Mouse (Mus musculus): ENCODE measurements around the gene Rnf212b. TPM values are rescaled to one million over a fixed set of nuclear protein-coding genes. Genes with fewer than 3 reads are reported as not detected.
A peak's percentile ranks its signal among the peaks of the same experiment; 100 is the strongest.

Gene Rnf212b
- polyA plus RNA-seq, 1 experiment from 2014 or later = not detected

GRCm38 (mm10) chr14:54781610-54782365 lies 32.2 kb upstream of the Rnf212b start, which contains the start of gene Slc7a8:
TSS of gene Slc7a8 (minus strand) at chr14:54781946.
- Histone ChIP-seq H3K4me1 (replicated peaks) (peaks cover 5% of the 10 kb centered on the region), H3K4me2 (peak within 1 kb of the TSS; percentile 87), H3K27ac (ENCODE audit: poor library complexity, severe bottlenecking) (no peak within 1 kb of the TSS), H3K9ac (peak within 1 kb of the TSS; percentile 58), H3K36me3 (no peaks in the 10 kb centered on the region), H3K4me3 (peak within 1 kb of the TSS; percentile 57), H3K9me3 (replicated peaks) (no peaks in the 10 kb centered on the region), H3K27me3 (replicated peaks) (peaks cover 6% of the 10 kb centered on the region)
- 0 out of 2 replicates have a peak, but pooled peaks have one; percentile 22 for ATAC-seq (ENCODE audit: insufficient number of reproducible peaks, low FRiP score)
- 3% methylated on average over 37 of the region's 37 CpGs for WGBS

- 0 out of 2 replicates have a peak, but pooled peaks cover 3% of the 10 kb centered on the region for H3K9me3 ChIP-seq (replicated peaks)
- no peak for ATAC-seq (ENCODE audit: insufficient number of reproducible peaks, low FRiP score)
- no peak overlapping the region for H3K4me3 ChIP-seq
- no peaks in the 10 kb centered on the region for H3K36me3 ChIP-seq
- no peak overlapping the region for H3K27ac ChIP-seq (ENCODE audit: poor library complexity, severe bottlenecking)
- no peak overlapping the region for H3K9ac ChIP-seq
- peaks cover 6% of the 10 kb centered on the region for H3K27me3 ChIP-seq (replicated peaks)
- H3K4me1 ChIP-seq (replicated peaks) = peaks cover 7% of the 10 kb centered on the region
- H3K4me2 ChIP-seq = no peak overlapping the region
- 83% methylated on average over 6 of the region's 6 CpGs for WGBS
These were observed 31.0 kb upstream of the Rnf212b start for GRCm38 (mm10) chr14:54782971-54783370.

- H3K4me1 ChIP-seq (replicated peaks) = peaks cover 7% of the 10 kb centered on the region
- H3K4me2 ChIP-seq = no peak overlapping the region
- WGBS = 54% methylated on average over 4 of the region's 4 CpGs
- H3K36me3 ChIP-seq = no peaks in the 10 kb centered on the region
- no peak overlapping the region for H3K9ac ChIP-seq
- H3K27ac ChIP-seq (ENCODE audit: poor library complexity, severe bottlenecking) = peak overlapping the region; percentile 86
- 0 out of 2 replicates have a peak, but pooled peaks cover 3% of the 10 kb centered on the region for H3K9me3 ChIP-seq (replicated peaks)
- H3K4me3 ChIP-seq = no peak overlapping the region
- no peak for ATAC-seq (ENCODE audit: insufficient number of reproducible peaks, low FRiP score)
- H3K27me3 ChIP-seq (replicated peaks) = no peaks in the 10 kb centered on the region
These were observed 28.0 kb upstream of the Rnf212b start for GRCm38 (mm10) chr14:54785898-54786297.

GRCm38 (mm10) chr14:54786489-54786888 lies 27.5 kb upstream of the Rnf212b start:
- Histone ChIP-seq H3K27me3 (replicated peaks) (no peaks in the 10 kb centered on the region), H3K27ac (ENCODE audit: poor library complexity, severe bottlenecking) (peak overlapping the region; percentile 86), H3K4me1 (replicated peaks) (peaks cover 7% of the 10 kb centered on the region), H3K4me2 (no peak overlapping the region), H3K9me3 (replicated peaks) (0 out of 2 replicates have a peak, but pooled peaks cover 3% of the 10 kb centered on the region), H3K36me3 (no peaks in the 10 kb centered on the region), H3K9ac (no peak overlapping the region), H3K4me3 (no peak overlapping the region)
- WGBS = 35% methylated on average over 10 of the region's 10 CpGs
- 0 out of 2 replicates have a peak, but pooled peaks have one; percentile 61 for ATAC-seq (ENCODE audit: insufficient number of reproducible peaks, low FRiP score)

GRCm38 (mm10) chr14:54787226-54787625 lies 26.7 kb upstream of the Rnf212b start:
- Histone ChIP-seq H3K36me3 (no peaks in the 10 kb centered on the region), H3K27ac (ENCODE audit: poor library complexity, severe bottlenecking) (no peak overlapping the region), H3K27me3 (replicated peaks) (no peaks in the 10 kb centered on the region), H3K4me2 (no peak overlapping the region), H3K4me3 (no peak overlapping the region), H3K9ac (no peak overlapping the region), H3K4me1 (replicated peaks) (peaks cover 7% of the 10 kb centered on the region), H3K9me3 (replicated peaks) (0 out of 2 replicates have a peak, but pooled peaks cover 3% of the 10 kb centered on the region)
- no peak for ATAC-seq (ENCODE audit: insufficient number of reproducible peaks, low FRiP score)
- 57% methylated on average over 4 of the region's 4 CpGs for WGBS

GRCm38 (mm10) chr14:54788231-54788630 lies 25.7 kb upstream of the Rnf212b start:
- H3K36me3 ChIP-seq = no peaks in the 10 kb centered on the region
- no peak overlapping the region for H3K9ac ChIP-seq
- H3K4me1 ChIP-seq (replicated peaks) = peaks cover 7% of the 10 kb centered on the region
- no peak overlapping the region for H3K4me2 ChIP-seq
- ATAC-seq (ENCODE audit: insufficient number of reproducible peaks, low FRiP score) = no peak
- H3K27me3 ChIP-seq (replicated peaks) = no peaks in the 10 kb centered on the region
- H3K4me3 ChIP-seq = no peak overlapping the region
- 85% methylated on average over 5 of the region's 5 CpGs for WGBS
- H3K27ac ChIP-seq (ENCODE audit: poor library complexity, severe bottlenecking) = no peak overlapping the region
- H3K9me3 ChIP-seq (replicated peaks) = 0 out of 2 replicates have a peak, but pooled peaks cover 3% of the 10 kb centered on the region

- no peak overlapping the region for H3K4me2 ChIP-seq
- H3K9me3 ChIP-seq (replicated peaks) = 0 out of 2 replicates have a peak, but pooled peaks cover 3% of the 10 kb centered on the region
- no peak overlapping the region for H3K27ac ChIP-seq (ENCODE audit: poor library complexity, severe bottlenecking)
- peaks cover 6% of the 10 kb centered on the region; the same call in 1 of the 2 replicates for H3K4me1 ChIP-seq (replicated peaks)
- no peaks in the 10 kb centered on the region for H3K36me3 ChIP-seq
- no peak overlapping the region for H3K9ac ChIP-seq
- ATAC-seq (ENCODE audit: insufficient number of reproducible peaks, low FRiP score) = no peak
- no peak overlapping the region for H3K4me3 ChIP-seq
- WGBS = 79% methylated on average over 6 of the region's 6 CpGs
- H3K27me3 ChIP-seq (replicated peaks) = no peaks in the 10 kb centered on the region
These were observed 21.8 kb upstream of the Rnf212b start for GRCm38 (mm10) chr14:54792166-54792565.

GRCm38 (mm10) chr14:54793351-54793750 lies 20.6 kb upstream of the Rnf212b start:
- H3K9me3 ChIP-seq (replicated peaks) = no peaks in the 10 kb centered on the region
- no peak overlapping the region for H3K9ac ChIP-seq
- no peak overlapping the region for H3K4me3 ChIP-seq
- H3K4me1 ChIP-seq (replicated peaks) = peaks cover 6% of the 10 kb centered on the region; the same call in 1 of the 2 replicates
- H3K27me3 ChIP-seq (replicated peaks) = no peaks in the 10 kb centered on the region
- 42% methylated on average over 1 of the region's 1 CpGs for WGBS
- no peak overlapping the region for H3K4me2 ChIP-seq
- ATAC-seq (ENCODE audit: insufficient number of reproducible peaks, low FRiP score) = no peak
- no peak overlapping the region for H3K27ac ChIP-seq (ENCODE audit: poor library complexity, severe bottlenecking)
- H3K36me3 ChIP-seq = no peaks in the 10 kb centered on the region

- Histone ChIP-seq H3K27me3 (replicated peaks) (no peaks in the 10 kb centered on the region), H3K4me1 (replicated peaks) (peaks cover 6% of the 10 kb centered on the region; the same call in 1 of the 2 replicates), H3K27ac (ENCODE audit: poor library complexity, severe bottlenecking) (no peak overlapping the region), H3K4me3 (no peak overlapping the region), H3K9me3 (replicated peaks) (no peaks in the 10 kb centered on the region), H3K36me3 (no peaks in the 10 kb centered on the region), H3K4me2 (no peak overlapping the region), H3K9ac (no peak overlapping the region)
- ATAC-seq (ENCODE audit: insufficient number of reproducible peaks, low FRiP score) = no peak
- WGBS = 67% methylated on average over 8 of the region's 8 CpGs
These were observed 19.8 kb upstream of the Rnf212b start for GRCm38 (mm10) chr14:54793894-54794830.

- Histone ChIP-seq H3K27me3 (replicated peaks) (no peaks in the 10 kb centered on the region), H3K4me2 (no peak overlapping the region)
- ATAC-seq (ENCODE audit: insufficient number of reproducible peaks, low FRiP score) = no peak
These were observed 18.0 kb upstream of the Rnf212b start for GRCm38 (mm10) chr14:54795901-54796300.

GRCm38 (mm10) chr14:54796760-54797159 lies 17.2 kb upstream of the Rnf212b start:
- WGBS = 90% methylated on average over 15 of the region's 15 CpGs
- Histone ChIP-seq H3K9me3 (replicated peaks) (no peaks in the 10 kb centered on the region), H3K9ac (no peak overlapping the region), H3K36me3 (no peaks in the 10 kb centered on the region), H3K4me2 (no peak overlapping the region), H3K27ac (ENCODE audit: poor library complexity, severe bottlenecking) (no peak overlapping the region), H3K27me3 (replicated peaks) (no peaks in the 10 kb centered on the region), H3K4me1 (replicated peaks) (peaks cover 16% of the 10 kb centered on the region), H3K4me3 (no peak overlapping the region)
- no peak for ATAC-seq (ENCODE audit: insufficient number of reproducible peaks, low FRiP score)

More at GRCm38 (mm10) chr14:54795901-54796300, 18.0 kb upstream of the Rnf212b start:
- Histone ChIP-seq H3K36me3 (no peaks in the 10 kb centered on the region), H3K4me3 (no peak overlapping the region), H3K9me3 (replicated peaks) (no peaks in the 10 kb centered on the region), H3K9ac (no peak overlapping the region), H3K4me1 (replicated peaks) (peaks cover 14% of the 10 kb centered on the region), H3K27ac (ENCODE audit: poor library complexity, severe bottlenecking) (no peak overlapping the region)
- 79% methylated on average over 1 of the region's 1 CpGs for WGBS

Data from heart, embryonic 12.5 days (tissue).